Mouse (Mus musculus) gastrocnemius, postnatal 4 days (tissue): Measurements from ENCODE around the gene Vmn2r105. TPM values are rescaled to one million over a fixed set of nuclear protein-coding genes. Genes with fewer than 3 reads are reported as not detected.

Source experiments
- DNase-seq, 2 experiments: peaks; one replicate each; pipeline ENCODE4 v3.0.0; 2021 to 2022; ENCODE audit warnings: low spot score in 2 of 2, mixed read lengths in 2 of 2
- long read RNA-seq, 2 experiments: library from polyadenylated mRNA; stranded (forward); transcript quantifications; one replicate each; pipeline ENCODE4 v2.0.0; 2021
- total RNA-seq, 2 experiments: library from RNA; stranded (reverse); gene quantifications; 2 replicates each; pipeline ENCODE4 v1.2.3; 2021

The Vmn2r105 gene
- total RNA-seq, result not detected
- long read RNA-seq, experiment 1, result 0 reads
- long read RNA-seq, experiment 2, result 0 reads

DNA sequence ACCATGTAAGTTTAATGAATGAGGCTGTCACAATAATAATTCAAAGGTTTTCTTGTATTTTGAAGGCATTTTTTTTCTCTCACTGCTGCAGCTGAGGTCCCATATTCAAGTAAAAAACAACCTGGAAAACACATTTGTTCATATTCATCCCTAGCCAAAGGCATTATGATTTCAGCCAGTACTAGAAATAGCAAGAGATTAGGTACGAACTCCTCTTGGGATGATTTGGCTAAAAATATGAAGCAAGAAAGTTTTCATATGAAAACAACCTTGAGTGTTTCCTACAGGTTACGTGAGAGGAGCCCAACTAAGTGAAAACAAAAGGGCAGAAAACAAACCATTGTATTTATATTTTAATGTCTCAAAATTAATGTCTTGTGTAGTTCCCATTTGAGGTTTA is at the start of gene Vmn2r105:
Gene Vmn2r105, minus strand, starts transcription at position 101 of the 400 bp plus-strand sequence.
- no peak for DNase-seq

DNA sequence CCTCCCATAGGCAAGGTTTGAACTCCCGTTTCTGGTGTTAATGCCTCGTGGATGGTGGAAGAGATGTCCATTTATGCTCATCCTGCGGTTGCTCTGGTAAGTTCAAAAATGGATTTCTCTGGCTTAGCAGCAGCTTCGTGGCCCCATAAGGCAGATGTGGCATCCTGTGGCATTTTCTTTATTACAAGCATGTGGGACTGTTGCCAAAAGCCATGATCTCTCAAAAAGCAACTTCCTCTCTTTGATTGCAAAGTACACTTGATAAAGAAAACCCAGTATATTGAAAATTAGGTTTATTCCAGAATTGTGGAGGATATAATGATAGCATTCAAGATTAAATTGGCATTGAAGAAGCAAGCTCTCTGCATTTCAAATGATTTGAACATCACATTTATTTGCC is 20.7 kb upstream of the Vmn2r105 start:
- DNase-seq, result no peak

DNA sequence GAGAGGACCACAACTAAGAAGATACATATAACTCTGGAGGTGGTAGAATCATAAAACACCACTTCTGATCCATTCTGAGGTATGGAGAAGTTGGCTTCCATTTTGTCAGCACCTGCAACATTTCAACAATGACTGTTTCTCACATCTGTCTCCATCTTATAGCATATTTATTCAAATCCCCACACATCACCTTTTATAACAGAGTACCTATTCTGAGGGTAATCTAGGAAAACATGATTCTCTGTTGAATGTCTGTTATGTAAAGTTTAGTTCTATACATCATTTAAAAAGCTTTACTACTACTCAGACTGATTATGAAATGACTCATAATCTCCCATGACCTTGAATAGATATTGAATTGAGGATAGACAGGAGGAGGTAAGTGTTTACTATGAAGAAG is 51.9 kb downstream of the Vmn2r105 start, which contains the start of gene Fpr-rs6:
Gene Fpr-rs6, minus strand, starts transcription at position 101 of the 400 bp plus-strand sequence.
- no peak for DNase-seq

Other genes with a start within 250 kb of the Vmn2r105 start
- gene Vmn2r104, start 186.7 kb downstream of the Vmn2r105 start, total RNA-seq, result not detected
- gene Fpr-rs7, start 120.8 kb downstream of the Vmn2r105 start, total RNA-seq, result not detected
- gene Fpr-rs6, start 52.0 kb downstream of the Vmn2r105 start, total RNA-seq, result not detected
- gene Vmn2r106, start 50.5 kb upstream of the Vmn2r105 start, total RNA-seq, result not detected
- gene Vmn2r107, start 110.2 kb upstream of the Vmn2r105 start, total RNA-seq, result not detected
- gene Vmn1r224, start 179.1 kb upstream of the Vmn2r105 start, total RNA-seq, result not detected
- not detected for gene Vmn2r108, start 246.3 kb upstream of the Vmn2r105 start, total RNA-seq